Mouse (Mus musculus) G1E (cell line): ENCODE results near the gene Rplp2. TPM values are rescaled to one million over a fixed set of nuclear protein-coding genes. Genes with fewer than 3 reads are reported as not detected.

Experiments used
- ATAC-seq: 2 replicates; pipeline ENCODE4 v1.8.0; 2016; ENCODE audit warnings: mild to moderate bottlenecking; ENCODE audit not compliant: insufficient number of reproducible peaks, poor library complexity, low FRiP score, severe bottlenecking; ENCODE audit errors: extremely low read depth
- DNase-seq: peaks from one replicate; pipeline ENCODE4 v3.0.0; 2012; ENCODE audit warnings: low spot score
- H3K27me3 ChIP-seq: 2 replicates; pipeline ENCODE4 v1.6.1; 2012; ENCODE audit warnings: mild to moderate bottlenecking, low read length, inconsistent platforms; ENCODE audit not compliant: insufficient read depth
- H3K36me3 ChIP-seq: replicated peaks from 2 replicates; pipeline ENCODE3; 2012; ENCODE audit warnings: mild to moderate bottlenecking, inconsistent platforms
- H3K4me1 ChIP-seq: 2 replicates; pipeline ENCODE4 v1.6.1; 2012; ENCODE audit warnings: low read depth, low read length, inconsistent platforms, mixed read lengths; ENCODE audit not compliant: insufficient read depth
- H3K4me3 ChIP-seq: 2 replicates; pipeline ENCODE4 v1.5.1; 2012; ENCODE audit warnings: low read depth, mild to moderate bottlenecking, inconsistent platforms, low read length, moderate library complexity, mixed read lengths
- H3K9me3 ChIP-seq: replicated peaks from 2 replicates; pipeline ENCODE4 v1.6.1; 2012; ENCODE audit warnings: inconsistent platforms
- CTCF ChIP-seq: IDR thresholded peaks from 2 replicates; pipeline ENCODE4 v1.5.1; 2012; ENCODE audit warnings: low read depth, low read length, inconsistent platforms, mixed read lengths
- GATA1 ChIP-seq: IDR thresholded peaks from 2 replicates; pipeline ENCODE4 v1.6.1; 2012; ENCODE audit warnings: borderline replicate concordance, low read length, inconsistent platforms, mixed read lengths
- GATA2 ChIP-seq: IDR thresholded peaks from 2 replicates; pipeline ENCODE4 v1.6.1; 2012; ENCODE audit warnings: low read depth, low read length, inconsistent platforms, borderline replicate concordance
- POLR2AphosphoS5 ChIP-seq: IDR thresholded peaks from 2 replicates; pipeline ENCODE4 v1.6.1; 2012; ENCODE audit warnings: low read depth, low read length, inconsistent platforms; ENCODE audit not compliant: insufficient replicate concordance
- TAL1 ChIP-seq: conservative IDR thresholded peaks from 2 replicates; pipeline ENCODE4 v1.6.1; 2012; ENCODE audit warnings: low read depth, low read length, inconsistent platforms, mixed read lengths
- polyA plus RNA-seq: library from polyadenylated mRNA; stranded (reverse); fragments of >175 nt; gene quantifications from 2 replicates; pipeline ENCODE4 v1.2.3, GENCODE M21; 2012
- total RNA-seq, 2 experiments: library from RNA; stranded (forward) in 1 of 2; stranded (reverse) in 1 of 2; fragments of 200-1000 nt in 1 of 2; fragments of >200 nt in 1 of 2; fragmentation: Nextera tagmentation in 1 of 2; gene quantifications; 2 replicates each; pipeline ENCODE4 v1.2.3; 2014 to 2017

Rplp2 gene
- total and polyA plus RNA-seq, 3 experiments = 939 to 6,746 (median 1,867) TPM

DNA sequence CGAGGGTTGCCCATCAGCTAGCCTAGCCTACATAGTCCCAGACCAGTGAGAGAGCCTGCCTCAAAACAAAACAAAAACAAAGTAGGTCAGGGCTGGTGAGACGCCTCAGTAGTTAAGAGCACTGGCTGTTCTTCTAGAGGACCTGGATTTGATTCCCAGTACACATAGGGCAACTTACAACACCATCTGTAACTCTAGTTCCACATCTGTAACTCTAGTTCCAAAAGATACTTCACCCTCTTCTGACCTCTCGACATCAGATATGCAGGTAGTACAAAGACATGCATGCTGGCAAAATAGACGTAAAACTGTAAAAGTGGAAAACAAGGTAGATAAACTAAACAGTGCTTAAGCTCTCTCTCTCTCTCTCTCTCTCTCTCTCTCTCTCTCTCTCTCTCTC, 23.4 kb upstream of the Rplp2 start:
- H3K4me1 ChIP-seq = peaks cover 32% of the 10 kb centered on the region
- peaks cover 52% of the 10 kb centered on the region for H3K27me3 ChIP-seq
- DNase-seq = no peak
- H3K36me3 ChIP-seq = no peaks in the 10 kb centered on the region
- no peaks in the 10 kb centered on the region for H3K9me3 ChIP-seq
- ATAC-seq = no peak
- TF ChIP-seq CTCF (no peak), POLR2AphosphoS5 (no peak), GATA2 (no peak)
- H3K4me3 ChIP-seq = no peak overlapping the region

DNA sequence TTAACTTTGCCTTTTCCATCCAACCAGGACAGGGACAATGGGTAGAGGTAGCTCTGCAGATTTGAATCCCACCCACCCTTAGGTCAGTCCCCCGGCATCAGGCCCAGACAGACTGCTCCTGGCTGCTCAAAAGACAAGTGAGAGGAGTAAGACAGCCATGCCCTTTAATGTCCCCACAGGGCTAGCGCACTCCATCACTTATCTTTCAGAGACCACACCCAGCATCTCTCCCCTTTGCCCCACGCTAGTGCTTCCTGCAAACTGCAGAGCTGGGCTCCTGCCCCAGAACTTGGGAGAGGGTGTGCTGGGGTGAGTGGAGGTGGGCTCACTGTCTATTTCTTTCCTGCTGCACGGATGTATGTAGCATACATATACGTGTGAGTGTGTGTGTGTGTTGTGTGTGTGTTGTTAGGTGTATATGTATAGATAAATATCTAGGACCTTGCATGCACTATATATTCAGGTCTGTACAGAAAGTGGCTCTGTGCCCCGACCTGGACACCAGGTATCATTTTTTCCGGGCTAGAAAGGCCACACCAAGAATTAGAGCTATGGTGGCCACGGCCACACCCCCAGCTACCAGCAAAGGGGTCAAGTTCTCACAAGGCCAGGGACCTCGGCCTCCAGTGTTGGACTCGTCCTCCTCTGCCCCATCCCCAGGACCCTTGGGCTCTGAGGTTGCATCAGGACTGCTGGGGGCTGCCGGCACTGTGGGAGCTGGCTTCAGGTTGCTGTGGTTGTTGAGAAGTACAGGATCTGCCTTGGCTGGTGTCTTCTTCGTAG, 20.0 kb upstream of the Rplp2 start:
- H3K36me3 ChIP-seq = peaks cover 29% of the 10 kb centered on the region

DNA sequence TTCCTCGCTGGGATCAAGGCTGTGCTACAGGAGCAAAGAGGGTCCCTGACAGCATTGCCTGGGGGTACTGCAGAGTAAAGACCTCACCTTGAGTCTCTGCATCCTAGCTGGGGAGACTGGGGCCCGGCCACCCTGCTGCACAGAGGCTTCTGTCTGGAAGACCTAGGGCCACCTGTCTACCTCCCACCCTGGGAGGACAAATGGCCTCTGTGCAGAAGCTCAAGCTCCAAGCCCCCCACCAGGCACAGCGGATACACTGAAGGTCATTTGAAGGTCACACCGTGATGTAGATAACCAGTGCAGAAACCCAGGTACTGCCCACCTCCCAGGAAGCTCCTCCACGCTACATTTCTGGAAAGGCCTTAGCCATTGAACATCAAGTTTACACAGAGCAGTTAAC, 18.5 kb upstream of the Rplp2 start:
- Histone ChIP-seq H3K9me3 (no peaks in the 10 kb centered on the region), H3K4me1 (peaks cover 64% of the 10 kb centered on the region), H3K4me3 (no peak overlapping the region), H3K27me3 (peaks cover 34% of the 10 kb centered on the region), H3K36me3 (peaks cover 45% of the 10 kb centered on the region)
- no peak for ATAC-seq
- TF ChIP-seq CTCF = no peak
- TF ChIP-seq GATA2 = no peak
- TF ChIP-seq POLR2AphosphoS5 = no peak
- TF ChIP-seq TAL1 = no peak
- TF ChIP-seq GATA1 = no peak
- no peak for DNase-seq

More for the DNA sequence above, 20.0 kb upstream of the Rplp2 start:
- DNase-seq (no peak), ATAC-seq (no peak)
- Histone ChIP-seq H3K9me3 (no peaks in the 10 kb centered on the region), H3K4me3 (no peak overlapping the region), H3K27me3 (peaks cover 46% of the 10 kb centered on the region), H3K4me1 (peaks cover 48% of the 10 kb centered on the region)
- TF ChIP-seq GATA2 (no peak), GATA1 (no peak), POLR2AphosphoS5 (no peak), CTCF (no peak), TAL1 (no peak)

DNA sequence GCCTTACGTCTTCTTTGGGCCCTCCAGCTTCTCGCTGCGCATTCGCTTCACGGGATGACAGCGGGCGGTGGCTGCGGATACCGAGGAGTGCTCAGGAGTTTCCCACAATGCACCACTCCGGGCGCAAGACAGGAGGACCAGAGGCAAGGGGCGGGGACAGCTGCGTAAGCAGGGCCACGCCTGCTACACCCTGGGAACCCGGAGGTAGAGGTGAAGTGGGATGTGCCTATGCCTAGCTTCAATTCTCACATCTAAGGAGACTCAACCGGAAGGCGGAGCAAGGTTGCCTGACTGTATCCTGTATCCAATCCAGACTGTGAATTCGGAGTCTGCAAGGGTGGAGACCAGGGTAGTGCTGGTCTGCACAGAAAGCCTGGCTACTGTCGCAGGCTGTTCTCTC, 17.9 kb upstream of the Rplp2 start, which contains the start of gene Cend1:
TSS of gene Cend1 (minus strand) at position 182 of the 400 bp plus-strand sequence.
- peaks cover 31% of the 10 kb centered on the region for H3K27me3 ChIP-seq
- peaks cover 68% of the 10 kb centered on the region for H3K4me1 ChIP-seq
- no peak within 1 kb of the TSS for H3K4me3 ChIP-seq
- TF ChIP-seq CTCF (no peak), TAL1 (no peak), GATA1 (no peak), GATA2 (no peak), POLR2AphosphoS5 (no peak)
- no peak for DNase-seq
- no peaks in the 10 kb centered on the region for H3K9me3 ChIP-seq
- no peak for ATAC-seq
- peaks cover 51% of the 10 kb centered on the region for H3K36me3 ChIP-seq

DNA sequence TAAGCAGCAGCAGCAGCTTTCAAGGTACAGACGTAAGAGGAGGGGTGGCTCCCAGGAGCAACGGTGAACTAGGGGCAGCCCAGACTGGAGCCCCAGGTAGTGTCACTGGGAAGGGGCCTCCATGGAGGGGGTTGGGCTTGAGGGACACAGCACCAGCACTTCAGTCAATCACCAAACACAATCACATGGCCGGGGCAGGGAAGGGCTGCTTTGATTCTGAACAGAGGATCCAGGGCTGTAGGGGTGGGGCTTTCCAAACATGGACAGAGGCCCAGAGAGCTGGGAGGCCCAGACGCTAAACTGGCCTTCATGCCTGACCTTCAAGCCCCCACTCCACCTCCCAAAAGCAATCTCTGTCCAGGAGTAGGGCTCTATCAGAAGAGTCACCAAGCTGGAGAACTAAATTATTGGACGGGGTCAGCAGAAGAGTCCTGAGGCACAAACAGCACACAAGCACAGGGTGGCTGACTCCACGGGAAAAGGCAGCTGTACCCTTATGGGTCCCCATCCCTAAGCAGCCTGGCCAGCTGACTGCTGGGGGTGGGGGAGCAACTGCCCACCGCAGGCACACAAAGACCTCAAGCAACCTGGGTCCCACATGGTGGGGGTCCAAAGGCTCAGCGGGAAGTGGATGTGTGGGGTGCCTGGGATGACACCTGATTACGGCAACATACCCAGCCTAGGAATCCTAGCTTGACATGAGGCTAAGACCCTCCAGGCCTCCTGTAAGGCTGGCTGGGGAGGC, 17.2 kb upstream of the Rplp2 start:
- Histone ChIP-seq H3K4me1 (peaks cover 74% of the 10 kb centered on the region), H3K36me3 (peaks cover 53% of the 10 kb centered on the region), H3K4me3 (no peak overlapping the region), H3K9me3 (no peaks in the 10 kb centered on the region), H3K27me3 (peaks cover 30% of the 10 kb centered on the region)
- ATAC-seq (no peak), DNase-seq (no peak)
- TF ChIP-seq GATA2 (no peak), GATA1 (no peak), CTCF (no peak), TAL1 (no peak), POLR2AphosphoS5 (no peak)

DNA sequence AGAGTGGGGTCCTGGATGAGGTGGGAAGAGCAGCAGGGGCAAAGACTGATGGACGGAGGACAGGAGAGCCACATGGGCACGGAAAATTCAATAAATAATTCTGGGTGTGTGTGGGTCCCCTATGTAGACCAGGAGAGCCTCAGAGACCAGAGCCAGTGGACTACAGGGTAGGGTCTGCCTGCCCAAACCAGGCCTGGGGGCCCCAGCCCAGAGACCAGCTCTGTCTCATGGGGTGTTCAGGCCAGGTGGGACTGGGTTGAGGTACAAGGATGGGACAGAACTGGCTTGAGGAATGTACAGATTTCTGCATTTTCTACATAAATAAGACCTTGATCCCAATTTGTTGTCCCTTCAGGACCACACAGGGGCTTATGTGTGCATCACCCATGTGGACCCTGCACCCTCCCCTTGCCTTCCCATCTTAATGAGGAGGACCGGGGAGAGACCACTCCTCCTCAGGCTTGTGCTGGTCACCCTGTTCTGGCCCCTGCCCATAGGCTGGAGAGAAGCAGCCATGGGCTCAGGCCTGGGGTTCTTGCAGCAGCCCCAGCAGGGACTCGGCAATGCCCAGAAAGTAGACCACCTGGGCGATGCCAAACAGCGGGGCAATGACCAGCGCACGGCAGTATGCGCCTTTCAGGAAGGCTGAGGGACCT, 16.5 kb upstream of the Rplp2 start:
- no peak for ATAC-seq
- Histone ChIP-seq H3K9me3 (no peaks in the 10 kb centered on the region), H3K36me3 (peaks cover 55% of the 10 kb centered on the region), H3K4me3 (no peak overlapping the region), H3K27me3 (peaks cover 24% of the 10 kb centered on the region), H3K4me1 (peaks cover 80% of the 10 kb centered on the region)
- DNase-seq = no peak
- no peak for TF ChIP-seq GATA2
- TF ChIP-seq GATA1 = no peak
- TF ChIP-seq TAL1 = no peak
- no peak for TF ChIP-seq CTCF
- TF ChIP-seq POLR2AphosphoS5 = no peak
